Mouse (Mus musculus) megakaryocyte, adult 5-6 weeks (primary cell): ENCODE measurements around the gene Tie1. TPM values are rescaled to one million over a fixed set of nuclear protein-coding genes. Genes with fewer than 3 reads are reported as not detected.

Experiments used
- ATAC-seq: 2 replicates; pipeline ENCODE4 v1.8.0; 2016; ENCODE audit warnings: mild to moderate bottlenecking, inconsistent platforms; ENCODE audit not compliant: poor library complexity, severe bottlenecking
- total RNA-seq, 2 experiments: library from RNA; stranded (forward) in 1 of 2; stranded (reverse) in 1 of 2; fragments of 153-499, 151-499 nt in 1 of 2; fragments of 221-1000, 200-1000 nt in 1 of 2; gene quantifications; 2 replicates each; pipeline versions ENCODE4 v1.2.3 to v1.2.4; 2015 to 2017

Tie1 gene
- total RNA-seq, 2 experiments from 2014 or later: 0.26 to 0.27 TPM

- no peak for ATAC-seq
Observed at GRCm38 (mm10) chr4:118476773-118477530, 12.9 kb downstream of the Tie1 start.

- no peak for ATAC-seq
Observed at GRCm38 (mm10) chr4:118472687-118473086, 17.2 kb downstream of the Tie1 start.

- ATAC-seq: no peak
Observed at GRCm38 (mm10) chr4:118471281-118471680, 18.6 kb downstream of the Tie1 start.

- peak; percentile 68 for ATAC-seq
Observed at GRCm38 (mm10) chr4:118465697-118466163, 24.1 kb downstream of the Tie1 start.

GRCm38 (mm10) chr4:118464956-118465355 is 24.9 kb downstream of the Tie1 start:
- ATAC-seq: no peak

- ATAC-seq: no peak
Observed at GRCm38 (mm10) chr4:118457345-118457975, 32.4 kb downstream of the Tie1 start, which contains the start of gene Mpl. TSS of gene Mpl (minus strand) at chr4:118457513.

GRCm38 (mm10) chr4:118446415-118447153 is 43.3 kb downstream of the Tie1 start:
- ATAC-seq: no peak

- ATAC-seq: no peak
Observed at GRCm38 (mm10) chr4:118445781-118446414, 44.0 kb downstream of the Tie1 start.

GRCm38 (mm10) chr4:118445088-118445487 is 44.8 kb downstream of the Tie1 start:
- ATAC-seq: no peak

- peak; percentile 45 for ATAC-seq
Observed at GRCm38 (mm10) chr4:118437829-118438253, 52.0 kb downstream of the Tie1 start.

GRCm38 (mm10) chr4:118436820-118437603 is 52.8 kb downstream of the Tie1 start, which contains the start of gene Cdc20:
TSS of gene Cdc20 (minus strand) at chr4:118437352.
- peak; percentile 96 for ATAC-seq

- no peak for ATAC-seq
Observed at GRCm38 (mm10) chr4:118432332-118432731, 57.5 kb downstream of the Tie1 start.

GRCm38 (mm10) chr4:118429215-118429895 is 60.5 kb downstream of the Tie1 start:
- no peak for ATAC-seq

- peak; percentile 13 for ATAC-seq
Observed at GRCm38 (mm10) chr4:118428531-118429214, 61.2 kb downstream of the Tie1 start.

- ATAC-seq: peak; percentile 89
Observed at GRCm38 (mm10) chr4:118427768-118428451, 62.0 kb downstream of the Tie1 start, which contains the start of gene Elovl1. TSS of gene Elovl1 (plus strand) at chr4:118428093.

GRCm38 (mm10) chr4:118427415-118427767 is 62.5 kb downstream of the Tie1 start:
- ATAC-seq: peak; percentile 17

GRCm38 (mm10) chr4:118425374-118425773 is 64.5 kb downstream of the Tie1 start:
- peak; percentile 31 for ATAC-seq

GRCm38 (mm10) chr4:118424541-118425160 is 65.2 kb downstream of the Tie1 start:
- ATAC-seq: no peak
